Mouse (Mus musculus): Measurements from ENCODE around the gene Hoxa5. TPM values are rescaled to one million over a fixed set of nuclear protein-coding genes. Genes with fewer than 3 reads are reported as not detected.
A peak's percentile ranks its signal among the peaks of the same experiment; 100 is the strongest.

Gene Hoxa5
- 3.6 and 3.9 TPM in 2 replicates for total RNA-seq (2017)

DNA sequence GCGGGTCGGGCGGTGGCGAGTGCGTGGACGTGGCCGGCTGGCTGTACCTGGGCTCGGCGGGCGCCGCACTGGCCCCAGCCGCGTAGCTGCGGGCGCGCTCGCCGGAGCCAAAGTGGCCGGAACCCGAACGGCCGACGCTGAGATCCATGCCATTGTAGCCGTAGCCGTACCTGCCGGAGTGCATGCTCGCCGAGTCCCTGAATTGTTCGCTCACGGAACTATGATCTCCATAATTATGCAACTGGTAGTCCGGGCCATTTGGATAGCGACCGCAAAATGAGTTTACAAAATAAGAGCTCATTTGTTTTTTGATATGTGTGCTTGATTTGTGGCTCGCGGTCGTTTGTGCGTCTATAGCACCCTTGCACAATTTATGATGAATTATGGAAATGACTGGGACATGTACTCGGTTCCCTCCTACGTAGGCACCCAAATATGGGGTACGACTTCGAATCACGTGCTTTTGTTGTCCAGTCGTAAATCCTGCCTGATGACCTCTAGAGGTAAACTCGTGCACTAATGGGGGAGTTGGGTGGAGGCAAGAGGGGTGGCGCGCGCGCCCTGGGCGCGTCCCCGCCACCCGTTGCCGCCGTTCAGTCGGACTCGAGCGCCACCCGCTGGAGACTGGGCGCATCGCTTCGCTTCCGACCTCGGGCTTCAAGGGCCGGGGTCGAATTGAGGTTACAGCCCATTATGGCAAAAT lies at the start of gene Hoxa5:
TSS of gene Hoxa5 (minus strand) at position 538 of the 703 bp plus-strand sequence.
- ATAC-seq (replicated peaks; ENCODE audit: low read depth, poor library complexity, severe bottlenecking) = peak; percentile 40; the same call in 1 of the 2 replicates

DNA sequence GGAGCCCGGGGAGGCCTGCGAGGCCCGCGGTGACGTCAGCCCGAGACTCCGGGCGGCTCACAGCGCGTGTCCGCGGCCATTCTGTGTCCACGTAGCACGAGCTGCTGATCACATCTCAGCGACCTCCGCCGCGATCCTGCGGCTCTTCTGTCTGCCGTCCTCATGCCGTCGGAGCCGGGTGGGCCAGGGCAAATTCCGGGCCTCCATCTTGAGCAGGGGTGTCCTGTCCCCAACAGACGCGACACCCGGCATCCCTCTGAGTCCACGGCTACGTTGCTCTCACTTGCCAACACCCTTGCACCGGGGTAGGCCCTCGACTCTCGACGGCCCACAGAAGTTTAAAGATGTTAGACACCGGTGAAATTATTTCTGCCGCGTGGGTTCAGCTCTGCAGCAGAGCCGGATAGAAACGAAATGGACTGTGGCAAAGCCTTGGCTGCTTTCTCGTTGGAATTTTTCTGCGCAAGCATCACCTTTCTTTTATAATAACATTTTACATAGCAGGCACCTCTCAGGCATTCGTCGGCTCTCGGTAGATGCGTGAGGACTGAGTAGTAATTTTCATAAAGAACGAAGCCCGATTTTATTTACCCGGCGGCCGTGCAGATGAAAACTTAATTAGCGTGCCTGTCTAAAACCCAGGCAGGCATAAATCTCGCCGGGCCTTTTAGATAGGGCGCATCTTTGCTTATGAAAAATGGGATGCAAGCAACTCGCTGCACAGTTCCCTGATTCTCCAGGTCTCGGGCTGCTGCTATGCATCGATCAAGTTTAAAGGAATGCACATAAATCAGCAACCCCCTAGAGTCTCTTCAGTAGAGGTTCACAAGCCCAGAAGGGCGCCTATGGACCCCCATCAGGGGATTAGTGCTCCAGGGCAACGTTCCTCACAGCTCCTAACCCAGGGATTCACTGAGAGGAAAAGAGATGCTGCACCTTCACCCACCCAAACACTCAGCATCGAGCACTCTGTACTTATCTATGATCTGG lies 49.4 kb upstream of the Hoxa5 start:
- no peak for ATAC-seq (replicated peaks; ENCODE audit: low read depth, poor library complexity, severe bottlenecking)

DNA sequence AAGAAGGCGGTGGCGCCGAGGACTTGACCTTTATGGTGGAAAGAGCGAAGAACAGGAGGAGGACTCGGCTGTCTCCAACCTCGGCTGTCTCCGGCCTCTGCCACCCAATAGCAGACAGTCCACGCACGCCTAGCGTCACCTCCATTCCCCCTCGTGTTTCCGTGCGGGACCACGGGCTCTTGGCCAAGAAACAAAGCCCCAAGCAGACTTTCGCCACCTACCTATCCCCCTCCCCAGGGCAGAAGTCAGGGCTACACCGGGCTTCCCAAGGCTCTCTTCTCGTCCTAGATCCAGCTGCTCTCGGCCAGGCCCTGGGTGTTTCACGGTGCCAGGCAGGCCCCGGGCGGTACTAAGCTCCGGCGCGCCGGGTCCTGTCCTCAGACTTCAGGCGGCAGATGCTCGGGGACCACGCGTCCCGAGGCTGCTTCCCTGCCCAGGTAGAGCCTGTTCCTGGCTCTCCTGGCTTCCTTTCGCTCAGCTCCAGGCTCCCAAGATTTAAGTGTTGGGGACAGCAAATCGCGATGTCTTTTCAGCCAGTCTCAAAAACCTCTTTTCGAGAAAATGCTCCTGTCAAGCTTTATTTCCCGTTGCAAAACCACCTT lies 48.5 kb upstream of the Hoxa5 start:
- ATAC-seq (replicated peaks; ENCODE audit: low read depth, poor library complexity, severe bottlenecking) = no peak

DNA sequence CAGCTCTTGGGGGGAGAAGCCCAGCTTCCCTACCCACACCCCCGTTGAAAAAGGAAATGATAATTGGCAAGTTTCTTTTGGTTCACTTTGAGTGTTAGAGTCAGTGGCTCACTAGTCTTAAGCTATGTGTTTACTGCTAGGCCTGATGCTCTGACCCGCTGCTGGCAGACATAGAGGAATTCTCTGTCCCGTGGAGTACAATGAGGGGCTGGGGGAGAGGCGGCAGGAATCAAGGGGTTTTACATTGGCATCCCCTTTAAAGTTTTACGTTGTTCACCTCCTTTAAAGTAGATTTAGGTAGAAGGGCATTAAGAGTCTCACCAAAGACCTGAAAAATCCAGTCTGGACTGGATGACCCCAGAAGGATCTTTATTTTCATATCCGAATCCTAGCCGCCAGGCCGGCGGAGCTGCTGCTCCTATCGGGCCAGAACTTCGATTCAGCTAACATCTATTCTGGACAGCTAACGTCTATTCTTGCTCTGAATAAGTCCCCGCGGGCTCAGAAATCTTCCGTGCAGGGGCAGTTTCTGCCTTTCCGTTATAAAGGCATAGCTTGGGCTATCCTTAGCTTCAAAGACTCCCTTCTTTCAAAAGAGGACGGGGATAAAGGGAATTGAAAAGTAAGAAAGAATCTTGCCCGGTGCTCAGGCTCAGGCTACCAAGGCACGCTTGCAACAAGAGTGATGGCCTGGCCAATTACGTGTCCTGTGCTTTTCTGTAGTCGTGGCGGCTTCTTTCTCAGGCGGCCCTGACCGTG lies 47.8 kb upstream of the Hoxa5 start:
- ATAC-seq (replicated peaks; ENCODE audit: low read depth, poor library complexity, severe bottlenecking) = no peak

DNA sequence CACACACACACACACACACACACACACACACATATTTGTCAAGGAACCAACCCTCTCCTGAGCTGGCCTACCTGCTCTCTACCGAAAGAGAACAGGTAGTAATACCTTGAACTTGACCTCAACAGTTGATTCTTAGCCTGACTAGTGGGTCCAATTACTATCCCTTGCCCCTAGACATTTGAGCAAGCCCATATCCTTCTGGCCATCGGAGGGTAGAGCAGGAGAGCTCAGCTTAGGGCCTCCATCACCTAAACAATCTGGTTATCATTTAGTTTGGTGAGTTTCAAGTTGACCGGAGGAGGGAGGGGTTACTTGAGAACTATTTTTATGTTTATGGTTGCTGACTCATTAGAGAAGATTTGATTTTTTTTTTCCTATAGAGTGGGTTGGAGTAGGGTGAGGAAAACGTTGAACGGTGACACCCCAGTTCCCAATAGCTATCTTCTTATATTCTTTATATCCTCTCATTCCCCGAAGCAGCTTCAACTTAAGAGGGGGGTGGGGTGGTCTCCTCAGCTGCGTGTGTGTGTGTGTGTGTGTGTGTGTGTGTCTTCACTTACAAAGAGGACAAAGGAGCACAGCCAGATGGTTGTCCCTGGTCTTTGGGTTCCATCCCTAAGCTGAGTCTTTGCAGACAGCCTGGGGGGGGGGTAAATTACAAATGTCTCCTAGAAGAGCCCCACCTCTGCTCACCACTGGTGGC lies 46.9 kb upstream of the Hoxa5 start:
- no peak for ATAC-seq (replicated peaks; ENCODE audit: low read depth, poor library complexity, severe bottlenecking)

DNA sequence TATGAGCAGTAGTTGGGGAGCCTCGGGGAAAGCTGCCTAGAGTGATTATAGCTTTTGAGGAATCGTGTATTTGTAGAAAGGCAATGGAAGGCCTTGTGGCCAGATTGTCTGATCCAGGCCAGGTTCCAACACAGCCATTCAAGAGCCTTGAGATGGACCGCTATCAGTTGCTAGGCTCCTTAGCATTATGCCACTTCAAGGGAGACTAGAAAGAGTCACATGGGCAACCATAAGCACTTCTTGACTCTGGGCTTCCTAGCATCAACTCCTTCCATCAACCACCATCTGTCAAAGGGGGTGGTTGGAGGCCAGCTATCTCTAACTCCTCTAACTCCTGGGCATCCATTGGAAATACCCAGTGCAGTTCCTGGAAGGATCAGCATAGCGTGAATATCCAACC lies 45.4 kb upstream of the Hoxa5 start:
- no peak for ATAC-seq (replicated peaks; ENCODE audit: low read depth, poor library complexity, severe bottlenecking)

DNA sequence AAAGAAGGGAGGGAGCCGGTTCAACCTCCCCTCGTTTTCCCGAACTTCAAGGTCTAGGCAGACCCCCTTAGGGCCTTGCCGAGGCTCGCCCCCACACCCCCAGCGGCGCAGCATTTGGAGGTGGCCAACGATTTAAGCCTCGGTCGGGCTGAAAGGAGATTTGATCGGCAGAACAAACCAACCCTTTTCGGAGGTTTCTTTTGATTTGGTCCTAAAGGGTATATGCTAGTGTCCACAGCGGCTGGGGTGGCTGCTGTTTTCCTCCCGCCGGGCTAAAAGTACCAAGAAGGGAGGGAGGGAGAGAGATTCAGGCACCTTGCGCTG lies 45.0 kb upstream of the Hoxa5 start:
- no peak for ATAC-seq (replicated peaks; ENCODE audit: low read depth, poor library complexity, severe bottlenecking)

DNA sequence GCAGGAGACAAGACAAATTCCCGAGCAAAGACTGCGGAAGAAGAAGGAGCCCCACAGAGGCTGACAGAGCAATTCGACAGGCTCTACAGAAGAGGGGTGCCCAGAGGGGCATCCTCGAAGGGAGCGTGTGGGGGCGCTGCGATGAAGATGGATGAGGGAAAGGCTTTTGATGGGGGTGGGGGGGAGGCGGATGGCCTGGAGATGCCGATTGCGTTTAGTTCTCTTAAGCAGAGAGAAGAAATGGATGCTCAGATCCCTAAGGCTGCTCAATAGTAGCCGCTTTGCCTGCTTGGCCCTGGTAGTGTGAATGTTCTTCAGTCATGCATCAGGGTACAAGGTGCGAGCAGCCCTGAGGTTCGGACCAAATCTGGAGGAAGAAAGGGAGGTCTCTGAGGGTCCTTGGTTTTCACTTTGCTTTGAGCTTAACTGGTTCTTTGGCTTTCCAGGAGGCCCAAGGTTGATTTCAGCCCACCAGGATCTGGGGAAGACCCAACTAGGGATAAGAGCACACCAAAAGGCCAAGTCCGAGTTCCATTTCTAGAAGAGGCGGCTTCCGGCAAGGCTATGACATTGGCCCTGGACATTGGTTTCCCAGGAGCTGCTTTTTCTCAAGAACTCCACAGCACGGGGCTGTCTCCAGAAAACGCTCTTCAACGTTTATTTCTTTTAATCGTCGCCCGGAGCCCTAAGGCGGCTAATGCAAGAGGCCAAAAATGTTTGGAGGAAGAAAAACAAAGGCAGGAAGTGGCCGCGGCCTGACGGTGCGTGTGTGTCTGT lies 44.4 kb upstream of the Hoxa5 start:
- no peak for ATAC-seq (replicated peaks; ENCODE audit: low read depth, poor library complexity, severe bottlenecking)

DNA sequence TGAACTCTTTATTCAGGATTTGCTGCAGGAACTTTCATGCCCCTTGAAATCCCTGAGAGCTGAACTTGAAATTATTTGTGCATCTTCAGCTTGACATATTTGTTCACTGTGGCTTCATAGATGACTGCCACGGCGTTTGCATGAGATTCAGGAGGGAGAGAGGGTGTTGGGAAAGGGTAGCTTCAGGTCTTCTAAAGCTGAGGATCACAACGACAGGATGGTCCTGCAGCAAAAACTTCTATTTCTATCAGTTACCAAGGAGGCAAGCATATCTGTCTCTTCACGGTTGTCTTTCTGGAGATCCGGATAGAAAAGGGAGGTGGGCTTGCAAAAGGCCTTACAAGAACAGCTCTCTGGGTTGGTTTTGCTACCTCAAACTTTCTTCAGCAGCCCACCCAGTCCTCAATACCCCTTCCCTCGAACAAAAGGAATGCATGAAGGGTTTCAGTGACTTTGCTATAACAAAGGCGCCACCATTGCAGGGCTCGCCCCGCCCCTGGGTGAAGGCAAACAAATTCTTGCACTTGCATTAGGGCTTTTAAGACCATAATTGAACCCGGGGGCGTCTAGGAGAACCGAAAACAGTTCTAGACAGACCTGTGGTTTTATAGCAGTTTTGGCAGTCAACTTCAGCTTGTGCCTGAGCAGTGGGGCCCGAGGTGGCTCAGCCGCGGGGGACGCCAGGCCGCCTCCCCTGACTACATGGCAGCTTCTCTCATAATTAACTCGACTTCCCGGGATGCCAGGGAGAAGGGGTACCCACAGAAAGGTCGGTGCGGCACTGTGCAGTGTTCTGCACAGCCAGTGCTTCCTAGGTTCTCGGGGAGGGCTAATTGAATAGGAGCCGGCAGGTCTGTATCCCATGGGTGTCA lies 43.6 kb upstream of the Hoxa5 start:
- ATAC-seq (replicated peaks; ENCODE audit: low read depth, poor library complexity, severe bottlenecking) = no peak

DNA sequence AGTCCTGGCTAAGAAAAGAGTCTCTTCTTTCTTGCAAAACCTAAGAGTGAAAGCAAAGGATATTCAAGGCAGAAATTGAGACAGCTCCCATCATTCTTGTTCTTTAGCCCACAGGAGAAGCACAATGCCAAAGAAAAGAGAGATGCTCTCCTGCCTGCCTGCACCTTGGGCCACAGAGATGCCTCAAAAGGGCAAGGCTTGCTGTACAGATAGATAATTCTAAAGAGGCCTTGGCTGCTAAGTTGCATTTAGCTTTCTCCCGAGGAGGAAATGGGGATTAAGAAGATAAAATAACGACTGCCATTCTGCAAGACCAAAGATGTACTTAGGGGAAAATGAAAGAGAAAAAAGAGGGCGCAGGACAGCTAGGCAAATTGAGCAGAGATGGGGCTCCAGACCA lies 42.5 kb upstream of the Hoxa5 start:
- no peak for ATAC-seq (replicated peaks; ENCODE audit: low read depth, poor library complexity, severe bottlenecking)

DNA sequence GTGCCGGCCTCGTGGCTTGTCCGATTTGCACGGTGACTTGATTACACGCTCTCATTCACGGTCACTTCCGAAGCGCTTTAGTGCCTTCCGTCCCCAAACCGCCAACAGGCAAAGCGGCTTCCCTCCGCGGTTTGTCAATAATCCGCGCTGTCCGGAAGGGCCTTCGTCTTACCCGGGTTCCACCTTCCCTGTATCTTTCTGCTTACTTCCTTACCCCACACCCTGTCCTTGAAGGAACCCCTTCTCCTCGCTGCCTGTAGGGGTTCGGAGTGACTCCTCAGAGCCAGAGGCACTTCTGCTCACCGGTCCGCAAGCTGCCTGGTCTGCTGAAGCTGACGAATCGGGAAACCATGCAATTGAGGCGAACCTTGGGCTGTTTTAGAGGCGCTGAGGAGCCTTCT lies 42.0 kb upstream of the Hoxa5 start:
- ATAC-seq (replicated peaks; ENCODE audit: low read depth, poor library complexity, severe bottlenecking) = peak; percentile 71

DNA sequence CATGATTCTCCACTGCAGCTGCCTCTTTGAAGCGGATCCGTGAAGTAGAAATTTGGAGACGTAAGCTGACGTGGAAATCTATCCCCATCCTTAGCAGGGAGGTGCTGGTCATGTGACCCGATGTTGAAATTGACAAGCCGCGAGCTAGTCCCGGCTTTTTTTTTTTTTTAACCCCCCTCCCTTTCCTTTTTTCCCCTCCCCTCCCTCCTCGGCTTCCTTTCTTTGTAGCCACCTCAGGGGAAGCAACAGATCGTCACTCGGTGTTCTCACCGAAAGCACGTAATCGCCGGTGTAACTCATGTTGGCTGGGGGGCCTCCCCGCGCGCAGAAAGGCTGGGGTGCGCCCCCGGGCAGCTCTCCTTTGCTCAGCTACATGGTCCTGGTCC lies 41.4 kb upstream of the Hoxa5 start, which contains the start of gene Hoxa11:
TSS of gene Hoxa11 (minus strand) at position 54 of the 386 bp plus-strand sequence.
- ATAC-seq (replicated peaks; ENCODE audit: low read depth, poor library complexity, severe bottlenecking) = no peak

DNA sequence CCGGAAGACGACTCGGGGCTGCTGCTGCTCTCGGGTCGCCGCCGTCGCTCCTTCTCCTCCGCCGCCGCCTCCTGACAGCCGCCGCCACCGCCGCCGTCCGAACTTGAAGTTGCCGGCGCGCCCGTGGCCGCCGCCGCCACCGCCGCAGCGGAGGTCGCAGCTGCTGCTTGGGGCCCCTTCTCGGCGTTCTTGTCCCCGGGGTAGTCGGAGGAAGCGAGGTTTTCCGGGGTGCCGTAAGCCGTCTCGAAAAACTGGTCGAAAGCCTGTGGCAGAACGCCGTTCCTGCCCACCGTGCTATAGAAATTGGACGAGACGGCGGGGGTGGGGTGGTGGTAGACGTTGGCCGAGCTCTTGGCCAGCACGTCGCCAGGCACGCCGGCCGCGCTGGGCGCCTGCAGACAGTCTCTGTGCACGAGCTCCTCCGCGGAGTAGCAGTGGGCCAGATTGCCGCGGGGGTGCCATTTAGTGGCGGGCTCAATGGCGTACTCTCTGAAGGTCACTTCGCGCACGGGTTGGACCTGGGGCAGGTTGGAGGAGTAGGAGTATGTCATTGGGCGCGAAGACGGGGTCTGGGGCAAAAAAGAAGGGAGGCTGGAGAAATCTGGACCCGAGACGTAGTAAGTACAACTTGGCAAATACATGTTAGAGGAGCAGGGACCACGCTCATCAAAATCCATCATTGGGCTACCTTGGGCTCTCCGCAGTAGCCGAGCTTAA lies 40.8 kb upstream of the Hoxa5 start:
- no peak for ATAC-seq (replicated peaks; ENCODE audit: low read depth, poor library complexity, severe bottlenecking)

DNA sequence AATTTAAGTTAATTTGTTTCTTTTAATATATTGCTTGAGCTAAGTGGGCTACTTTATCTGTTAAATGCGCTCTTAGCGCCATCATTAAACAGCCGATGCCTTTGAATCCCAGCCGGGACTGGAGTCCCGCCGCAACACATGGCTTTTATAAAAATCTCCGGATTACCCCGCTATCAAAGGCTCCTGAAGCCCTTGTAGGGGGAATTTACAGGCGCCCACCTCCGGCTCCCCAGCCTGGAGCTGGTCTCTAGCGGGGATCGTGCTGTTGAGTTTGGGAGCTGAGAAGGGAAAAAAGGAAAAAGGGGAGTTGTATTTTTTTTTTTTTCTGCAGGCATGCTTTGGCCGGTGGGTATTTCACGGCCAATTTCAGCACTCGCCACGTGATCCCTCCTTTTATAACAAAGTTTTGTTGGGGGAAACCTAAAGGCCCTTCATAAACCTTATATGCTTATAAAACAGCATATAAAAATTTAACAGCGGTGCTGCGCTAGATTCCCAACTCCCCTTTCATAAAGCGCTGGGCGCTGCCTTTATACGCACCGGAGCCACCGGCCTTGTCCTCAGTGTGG lies 40.2 kb upstream of the Hoxa5 start:
- no peak for ATAC-seq (replicated peaks; ENCODE audit: low read depth, poor library complexity, severe bottlenecking)

DNA sequence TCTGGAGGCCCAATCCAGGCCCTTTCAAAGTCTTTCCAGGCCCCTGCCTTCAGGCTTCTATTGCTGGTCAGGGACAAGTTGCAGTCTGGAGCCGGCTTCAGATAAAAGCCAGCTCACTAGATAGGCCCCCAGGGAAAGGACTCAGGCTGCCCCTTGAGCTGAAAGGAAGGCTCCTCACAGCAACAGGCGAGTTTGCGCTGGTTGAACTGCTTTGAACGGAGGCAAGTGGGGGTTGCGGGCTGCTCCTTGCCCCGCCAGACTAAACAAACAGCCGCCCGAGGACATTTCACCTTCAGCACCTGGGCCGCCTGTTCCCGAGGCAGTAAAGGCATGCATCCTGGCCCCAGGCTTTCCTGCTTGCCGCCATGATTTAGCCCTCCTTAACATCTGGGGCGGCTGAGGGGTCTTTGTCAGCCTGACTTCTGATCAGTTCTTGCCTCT lies 39.3 kb upstream of the Hoxa5 start:
- no peak for ATAC-seq (replicated peaks; ENCODE audit: low read depth, poor library complexity, severe bottlenecking)

DNA sequence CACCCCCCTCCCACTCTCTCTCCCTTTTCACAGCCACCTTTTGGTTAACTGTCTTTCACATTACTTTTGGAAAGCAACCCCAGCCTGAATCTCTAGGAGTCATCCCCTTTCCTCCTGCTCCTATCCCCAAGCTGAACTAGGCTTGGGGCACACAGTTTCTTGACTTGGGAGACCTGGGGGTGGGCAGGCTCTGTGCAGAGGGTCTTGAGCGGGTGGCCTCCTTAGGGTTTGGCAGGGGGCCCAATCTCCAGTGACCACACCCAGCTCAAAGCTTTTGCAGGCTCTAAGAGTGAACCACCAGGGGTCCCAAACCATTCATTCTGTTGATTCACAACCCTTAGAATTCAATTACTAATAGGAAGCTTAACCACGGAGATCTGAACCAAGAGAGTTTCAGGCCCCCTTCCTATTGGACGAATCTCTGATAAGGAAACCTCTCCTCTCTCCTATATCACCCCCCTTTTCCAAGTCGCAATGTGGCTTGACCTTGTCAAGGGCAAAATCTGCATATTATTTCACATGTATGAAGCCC lies 38.5 kb upstream of the Hoxa5 start:
- no peak for ATAC-seq (replicated peaks; ENCODE audit: low read depth, poor library complexity, severe bottlenecking)
